Mouse (Mus musculus) brain, embryonic 14.5 days (tissue): ENCODE measurements at regions not wholly inside any gene's neighbourhood (a gene's known extent, or its start where the extent isn't known, plus 50 kb on each side); places are given as distances from the start of the nearest gene placed in this dataset.

Source experiments
- CTCF ChIP-seq: fragments of 200-500 bp; IDR thresholded peaks from 2 replicates; pipeline ENCODE4 v1.5.1; 2012; ENCODE audit warnings: inconsistent platforms, mild to moderate bottlenecking, moderate library complexity, borderline replicate concordance; ENCODE audit not compliant: insufficient read depth, insufficient read length; ENCODE audit errors: extremely low read depth
- POLR2A ChIP-seq: fragments of 200-500 bp; IDR thresholded peaks from 2 replicates; pipeline ENCODE4 v1.6.1; 2012; ENCODE audit warnings: mild to moderate bottlenecking, inconsistent platforms, borderline replicate concordance; ENCODE audit not compliant: poor library complexity, insufficient read depth, insufficient read length, severe bottlenecking; ENCODE audit errors: extremely low read depth

DNA sequence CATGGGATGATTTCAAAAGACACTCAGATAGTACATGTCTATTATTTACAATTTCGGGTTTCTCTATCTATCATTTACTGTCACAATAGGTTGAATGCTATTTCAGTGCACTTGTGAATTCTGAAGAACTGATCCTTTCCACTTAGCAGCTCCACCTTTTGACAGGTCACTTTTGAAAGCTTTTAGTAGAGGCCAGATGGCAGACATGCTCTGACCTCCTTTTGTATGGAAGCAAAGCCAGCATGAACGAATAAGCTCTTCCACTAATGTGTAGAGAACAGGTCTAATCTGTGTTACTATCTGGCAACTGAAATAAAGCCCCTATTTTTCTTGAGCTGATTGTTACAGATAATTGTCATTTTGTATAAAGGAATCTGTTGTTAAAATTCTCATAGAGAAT lies 278.4 kb upstream of the Hs3st1 start:
- TF ChIP-seq CTCF (no peak), POLR2A (no peak)
